Mouse (Mus musculus) midbrain, embryonic 14.5 days (tissue): Measurements from ENCODE around the gene Wfdc1. TPM values are rescaled to one million over a fixed set of nuclear protein-coding genes. Genes with fewer than 3 reads are reported as not detected.
A peak's percentile ranks its signal among the peaks of the same experiment; 100 is the strongest.

Source experiments
- ATAC-seq: fragments of 200-750 bp; cut with Nextera tagmentation; 2 replicates; pipeline ENCODE4 v1.8.0; 2017; ENCODE audit warnings: moderate number of reproducible peaks, moderate library complexity; ENCODE audit not compliant: low FRiP score, low TSS enrichment
- DNase-seq: peaks from one replicate; pipeline ENCODE4 v3.0.0-alpha.2; 2015
- H3K27ac ChIP-seq: fragments of 300-500 bp; sonication (generic); replicated peaks from 2 replicates; pipeline ENCODE4 v1.5.1; 2014; ENCODE audit warnings: mild to moderate bottlenecking, low read depth, low read length, moderate library complexity
- H3K27me3 ChIP-seq: fragments of 300-500 bp; sonication (generic); 2 replicates; pipeline ENCODE4 v1.6.1; 2014; ENCODE audit warnings: low read length, control low read depth, mixed read lengths; ENCODE audit not compliant: control insufficient read depth, insufficient read depth
- H3K36me3 ChIP-seq: fragments of 300-500 bp; sonication (generic); 2 replicates; pipeline ENCODE4 v1.6.1; 2014; ENCODE audit warnings: low read length, control low read depth; ENCODE audit not compliant: control insufficient read depth, insufficient read depth
- H3K4me1 ChIP-seq: fragments of 300-500 bp; sonication (generic); 2 replicates; pipeline ENCODE4 v1.6.1; 2014; ENCODE audit warnings: mild to moderate bottlenecking, antibody characterized with exemption, low read length, control low read depth; ENCODE audit not compliant: control insufficient read depth, insufficient read depth
- H3K4me2 ChIP-seq: fragments of 300-500 bp; sonication (generic); 2 replicates; pipeline ENCODE4 v1.6.1; 2014; ENCODE audit warnings: mild to moderate bottlenecking, low read length, moderate library complexity
- H3K4me3 ChIP-seq: fragments of 300-500 bp; sonication (generic); replicated peaks from 2 replicates; pipeline ENCODE4 v1.5.1; 2014; ENCODE audit warnings: low read depth, low read length
- H3K9ac ChIP-seq: fragments of 300-500 bp; sonication (generic); replicated peaks from 2 replicates; pipeline ENCODE4 v1.6.1; 2014; ENCODE audit warnings: mild to moderate bottlenecking, low read length, moderate library complexity
- H3K9me3 ChIP-seq: fragments of 300-500 bp; sonication (generic); 2 replicates; pipeline ENCODE4 v1.6.1; 2016; ENCODE audit warnings: low read length, control low read depth, mixed read lengths; ENCODE audit not compliant: control insufficient read depth
- whole genome bisulfite sequencing: fragments of 180-500 bp; shearing (Covaris S2); extraction: QIAGEN DNeasy Blood & Tissue Kit; methylation state at CpG from one replicate; pipeline ENCODE4 v1.1.7; 2014; 5-methylcytosine and 5-hydroxymethylcytosine counted together
- polyA plus RNA-seq: library from polyadenylated mRNA; unstranded; fragments of >200 nt; fragmentation: Nextera tagmentation; extraction: Ambion mirVana; gene quantifications from 2 replicates; pipeline ENCODE4 v1.2.1, GENCODE M21; 2014

The Wfdc1 gene
- polyA plus RNA-seq, 1 experiment from 2014 or later: 3.4 TPM

DNA sequence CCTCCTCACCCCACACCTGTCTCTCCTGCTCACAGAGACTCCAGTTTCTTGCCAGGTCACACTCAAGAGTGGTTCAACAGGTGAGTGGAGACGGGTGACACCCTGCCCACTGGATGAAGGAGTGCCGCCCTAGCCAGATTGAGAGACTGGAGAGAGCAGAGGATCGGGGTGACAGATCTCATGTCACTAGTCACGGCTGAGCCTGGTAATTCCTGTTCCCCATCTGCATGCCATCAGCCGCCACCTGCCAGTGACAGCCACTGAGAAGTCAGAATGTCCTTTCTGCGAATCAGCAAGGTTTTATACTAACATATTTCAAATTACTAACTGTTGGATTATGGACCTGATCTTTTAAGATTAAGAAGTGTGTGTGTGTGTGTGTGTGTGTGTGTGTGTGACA is 24.4 kb downstream of the Wfdc1 start:
- no peak overlapping the region for H3K4me3 ChIP-seq
- H3K9me3 ChIP-seq: no peaks in the 10 kb centered on the region
- H3K9ac ChIP-seq: no peak overlapping the region
- no peaks in the 10 kb centered on the region for H3K4me1 ChIP-seq
- H3K36me3 ChIP-seq: no peaks in the 10 kb centered on the region
- no peak overlapping the region for H3K4me2 ChIP-seq
- DNase-seq (no peak), ATAC-seq (no peak)
- WGBS: 79% methylated on average over 6 of the region's 6 CpGs
- no peak overlapping the region for H3K27ac ChIP-seq
- no peaks in the 10 kb centered on the region for H3K27me3 ChIP-seq

DNA sequence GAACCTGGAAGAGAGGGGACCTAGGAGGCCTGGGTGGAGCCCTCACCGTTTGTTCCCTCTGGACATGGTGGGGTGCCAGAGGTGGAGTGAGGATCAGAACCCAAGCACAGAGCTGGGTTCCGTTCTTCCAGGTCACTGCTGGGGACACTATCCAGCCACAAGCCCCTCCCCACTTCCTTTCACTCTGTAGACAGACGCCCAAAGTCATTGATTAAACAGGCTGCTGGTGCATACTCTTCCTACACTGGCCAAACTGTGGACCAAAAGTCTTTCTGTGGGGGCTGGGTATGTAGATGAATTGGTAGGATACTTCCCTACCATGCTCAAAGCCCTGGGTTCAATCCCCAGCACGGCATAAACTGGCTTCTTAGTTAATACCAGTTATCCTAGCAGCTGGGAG is 25.8 kb downstream of the Wfdc1 start:
- no peaks in the 10 kb centered on the region for H3K4me1 ChIP-seq
- H3K4me2 ChIP-seq: no peak overlapping the region
- 84% methylated on average over 4 of the region's 4 CpGs for WGBS
- no peak overlapping the region for H3K4me3 ChIP-seq
- no peaks in the 10 kb centered on the region for H3K27me3 ChIP-seq
- no peak overlapping the region for H3K9ac ChIP-seq
- DNase-seq (no peak), ATAC-seq (no peak)
- H3K27ac ChIP-seq: no peak overlapping the region
- H3K9me3 ChIP-seq: no peaks in the 10 kb centered on the region
- no peaks in the 10 kb centered on the region for H3K36me3 ChIP-seq

- Histone ChIP-seq H3K27ac (no peak overlapping the region), H3K9ac (no peak overlapping the region), H3K4me1 (no peaks in the 10 kb centered on the region), H3K9me3 (no peaks in the 10 kb centered on the region), H3K36me3 (no peaks in the 10 kb centered on the region), H3K27me3 (peaks cover 13% of the 10 kb centered on the region), H3K4me2 (no peak overlapping the region), H3K4me3 (no peak overlapping the region)
- WGBS: 86% methylated on average over 7 of the region's 7 CpGs
- ATAC-seq (no peak), DNase-seq (no peak)
Observed at GRCm38 (mm10) chr8:119694696-119695095, 28.5 kb downstream of the Wfdc1 start.

DNA sequence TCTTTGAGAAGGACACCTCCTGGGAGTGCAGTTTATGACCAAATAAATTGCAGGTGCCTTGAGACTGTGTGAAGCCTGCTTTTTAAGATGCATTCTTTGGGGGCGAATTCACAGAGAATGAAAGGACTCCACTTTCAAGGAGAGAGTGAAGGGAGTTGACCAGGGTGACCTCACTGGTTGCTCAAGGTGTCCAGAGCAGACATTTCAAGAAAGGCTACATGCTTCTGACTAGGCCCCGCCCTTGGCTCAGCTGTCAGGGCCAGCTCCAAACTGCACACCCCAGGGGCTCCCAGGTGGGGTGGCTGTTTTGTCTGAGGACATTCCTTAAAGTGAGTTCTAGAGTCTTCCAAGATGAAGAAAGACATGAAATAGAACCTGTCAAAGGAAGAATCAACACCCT is 31.0 kb downstream of the Wfdc1 start:
- Histone ChIP-seq H3K4me1 (no peaks in the 10 kb centered on the region), H3K9ac (no peak overlapping the region), H3K9me3 (no peaks in the 10 kb centered on the region), H3K36me3 (no peaks in the 10 kb centered on the region), H3K4me2 (no peak overlapping the region), H3K4me3 (no peak overlapping the region), H3K27ac (no peak overlapping the region), H3K27me3 (peaks cover 32% of the 10 kb centered on the region)
- 87% methylated on average over 2 of the region's 2 CpGs for WGBS
- DNase-seq (no peak), ATAC-seq (no peak)

DNA sequence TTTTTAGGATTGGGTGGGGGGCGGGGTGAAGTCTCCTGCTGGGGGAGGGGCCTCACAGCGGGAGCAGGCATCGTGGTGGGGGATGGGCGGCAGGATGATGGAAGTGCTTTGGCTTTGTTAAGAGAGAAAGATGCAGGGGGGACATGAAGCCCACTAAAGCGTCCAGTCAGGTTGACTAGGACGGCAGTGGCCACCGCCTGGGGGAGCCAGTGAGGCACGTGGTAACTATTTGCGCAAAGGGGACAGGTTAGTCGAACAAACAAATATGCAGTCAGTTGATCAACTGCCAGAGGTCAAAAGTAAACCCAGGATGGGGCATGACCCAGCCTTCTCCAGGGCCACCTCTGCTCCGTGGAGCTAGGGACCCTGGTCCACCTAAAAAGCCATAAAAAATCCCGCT is 32.8 kb downstream of the Wfdc1 start:
- ATAC-seq (no peak), DNase-seq (peak; percentile 30)
- WGBS: 1% methylated on average over 12 of the region's 12 CpGs
- H3K27ac ChIP-seq: no peak overlapping the region
- no peaks in the 10 kb centered on the region for H3K36me3 ChIP-seq
- H3K9me3 ChIP-seq: no peaks in the 10 kb centered on the region
- no peak overlapping the region for H3K4me2 ChIP-seq
- H3K27me3 ChIP-seq: peaks cover 32% of the 10 kb centered on the region
- no peaks in the 10 kb centered on the region for H3K4me1 ChIP-seq
- H3K9ac ChIP-seq: no peak overlapping the region
- no peak overlapping the region for H3K4me3 ChIP-seq

GRCm38 (mm10) chr8:119699549-119700134 is 33.5 kb downstream of the Wfdc1 start, which contains the start of gene Atp2c2:
Atp2c2 (plus strand) TSS chr8:119700009.
- Histone ChIP-seq H3K27ac (no peak within 1 kb of the TSS), H3K4me3 (no peak within 1 kb of the TSS), H3K4me2 (no peak within 1 kb of the TSS), H3K36me3 (no peaks in the 10 kb centered on the region), H3K9ac (no peak within 1 kb of the TSS), H3K27me3 (peaks cover 32% of the 10 kb centered on the region), H3K4me1 (no peaks in the 10 kb centered on the region), H3K9me3 (no peaks in the 10 kb centered on the region)
- ATAC-seq (no peak), DNase-seq (no peak)
- 5% methylated on average over 26 of the region's 26 CpGs for WGBS

GRCm38 (mm10) chr8:119702965-119703364 is 36.8 kb downstream of the Wfdc1 start:
- Histone ChIP-seq H3K9me3 (no peaks in the 10 kb centered on the region), H3K36me3 (no peaks in the 10 kb centered on the region), H3K27ac (no peak overlapping the region), H3K4me3 (no peak overlapping the region), H3K4me1 (no peaks in the 10 kb centered on the region), H3K27me3 (peaks cover 32% of the 10 kb centered on the region), H3K4me2 (no peak overlapping the region), H3K9ac (no peak overlapping the region)
- 74% methylated on average over 7 of the region's 7 CpGs for WGBS
- DNase-seq (no peak), ATAC-seq (no peak)

DNA sequence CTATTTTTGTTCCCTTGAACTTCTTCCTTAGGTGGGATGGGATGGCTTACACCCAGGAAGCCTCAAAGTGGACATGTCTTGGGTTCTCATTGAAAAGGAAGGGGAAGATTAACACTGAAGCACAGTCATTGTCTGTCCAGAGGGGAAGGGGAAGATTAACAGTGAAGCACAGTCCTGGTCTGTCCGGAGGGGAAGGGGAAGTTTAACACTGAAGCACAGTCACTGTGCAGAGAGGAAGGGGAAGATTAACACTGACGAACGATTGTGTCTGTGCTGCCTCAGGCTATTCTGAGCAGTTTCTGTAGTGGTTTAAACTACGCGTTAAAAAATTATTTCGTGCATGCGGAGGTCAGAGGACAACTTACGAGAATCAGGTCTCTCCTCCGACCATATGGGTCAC is 41.0 kb downstream of the Wfdc1 start:
- Histone ChIP-seq H3K27ac (no peak overlapping the region), H3K4me3 (no peak overlapping the region), H3K36me3 (no peaks in the 10 kb centered on the region), H3K9me3 (no peaks in the 10 kb centered on the region), H3K4me2 (no peak overlapping the region), H3K27me3 (no peaks in the 10 kb centered on the region), H3K9ac (no peak overlapping the region), H3K4me1 (peaks cover 3% of the 10 kb centered on the region; the same call in 1 of the 2 replicates)
- DNase-seq (no peak), ATAC-seq (no peak)
- WGBS: 92% methylated on average over 9 of the region's 9 CpGs

DNA sequence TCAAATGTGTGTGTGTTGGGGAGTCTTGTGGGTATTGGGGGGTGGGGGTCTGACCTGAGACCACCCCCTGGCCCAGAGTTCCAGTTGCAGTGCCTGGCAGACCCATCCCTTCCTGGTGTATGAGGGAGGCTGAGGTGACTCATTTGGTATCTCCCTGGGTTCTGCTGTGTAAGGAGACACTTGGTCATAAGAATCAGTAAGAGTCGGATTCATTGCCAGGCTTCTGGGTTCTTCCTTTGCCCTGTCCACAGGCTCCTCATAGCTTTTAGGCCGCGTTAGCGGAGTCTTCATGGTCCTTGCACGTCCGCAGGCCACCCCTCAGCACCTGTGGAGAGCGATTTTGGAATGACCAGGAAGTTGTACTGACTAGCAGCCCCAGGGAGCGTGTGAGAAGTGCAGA is 42.3 kb downstream of the Wfdc1 start:
- WGBS: 94% methylated on average over 8 of the region's 8 CpGs
- Histone ChIP-seq H3K4me1 (peaks cover 3% of the 10 kb centered on the region; the same call in 1 of the 2 replicates), H3K9me3 (no peaks in the 10 kb centered on the region), H3K27ac (no peak overlapping the region), H3K36me3 (no peaks in the 10 kb centered on the region), H3K4me3 (no peak overlapping the region), H3K9ac (no peak overlapping the region), H3K27me3 (no peaks in the 10 kb centered on the region), H3K4me2 (no peak overlapping the region)
- DNase-seq (no peak), ATAC-seq (no peak)
